Comparison of ENCODE assay signal across 20 mouse cellular contexts in the genomic region with DNA sequence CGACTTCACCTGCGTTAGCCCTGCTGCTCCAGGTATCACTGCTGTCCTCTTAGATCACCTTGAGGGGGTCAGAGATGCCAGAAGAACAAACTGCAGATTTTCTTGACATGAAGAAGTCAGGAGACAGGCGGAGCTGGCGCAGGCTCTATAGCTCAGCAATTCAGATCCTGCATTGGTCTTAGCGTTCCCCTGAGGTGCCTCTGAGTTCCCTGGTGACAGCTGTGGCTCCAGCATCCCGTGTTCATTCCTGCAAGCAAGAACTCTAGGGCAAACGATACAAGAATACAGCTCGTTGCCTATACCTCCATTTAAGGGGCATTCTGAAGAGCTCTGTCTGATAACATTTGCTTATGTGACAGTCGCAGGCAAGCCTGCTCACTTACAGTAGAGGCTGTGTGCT. TPM values are rescaled to one million over a fixed set of nuclear protein-coding genes. Genes with fewer than 3 reads are reported as not detected.
DNase-seq lines count a peak whose midpoint lies in the region; ATAC-seq and TF ChIP-seq lines count a peak whose summit lies in the region.
"Had no signal": no experiment of that assay in that cellular context is flagged by ENCODE, and none has a peak within 500 bp of the region (broad histone marks: within the 10 kb centered on the region; RNA-seq: fewer than 3 reads in every experiment).

No protein-coding gene starts in this region.

- no peak for TF ChIP-seq CTCF in layer of hippocampus, adult 2 months (conservative IDR thresholded peaks at IDR 0.05)

- peak overlapping the region; percentile 53; the same call in 1 of the 2 replicates for H3K27ac ChIP-seq in heart, embryonic 13.5 days (replicated peaks)
- peak overlapping the region; percentile 11; the same call in 1 of the 2 replicates for H3K27ac ChIP-seq in layer of hippocampus, adult 2 months
- H3K27ac ChIP-seq in limb, embryonic 14.5 days (replicated peaks; ENCODE audit: low read depth, low read length): no peak overlapping the region
- H3K27ac ChIP-seq: embryonic facial prominence, embryonic 15.5 days; forebrain, embryonic 10.5 days; heart, embryonic 15.5 days; hindbrain, embryonic 15.5 days had no signal

- peak overlapping the region; percentile 15; the same call in 1 of the 2 replicates for H3K4me2 ChIP-seq in heart, embryonic 13.5 days
- H3K4me2 ChIP-seq in limb, embryonic 14.5 days (replicated peaks; ENCODE audit: low read depth, low read length, severe bottlenecking): no peak overlapping the region
- H3K4me2 ChIP-seq: embryonic facial prominence, embryonic 15.5 days; heart, embryonic 15.5 days; hindbrain, embryonic 15.5 days had no signal

- H3K36me3 ChIP-seq in heart, embryonic 13.5 days: no peaks in the 10 kb centered on the region
- no peaks in the 10 kb centered on the region for H3K36me3 ChIP-seq in limb, embryonic 14.5 days (ENCODE audit: control insufficient read depth, insufficient read depth, low read length)
- H3K36me3 ChIP-seq: embryonic facial prominence, embryonic 15.5 days; forebrain, embryonic 10.5 days; heart, embryonic 15.5 days; hindbrain, embryonic 15.5 days had no signal

- no peak for TF ChIP-seq POLR2A in limb, embryonic 14.5 days (IDR thresholded peaks at IDR 0.05; ENCODE audit: borderline replicate concordance, extremely low read depth, insufficient read depth, insufficient read length)

- no peaks in the 10 kb centered on the region for H3K27me3 ChIP-seq in heart, embryonic 13.5 days (replicated peaks)
- H3K27me3 ChIP-seq in limb, embryonic 14.5 days (ENCODE audit: control insufficient read depth, insufficient read depth, low read length): no peaks in the 10 kb centered on the region
- H3K27me3 ChIP-seq: embryonic facial prominence, embryonic 15.5 days; heart, embryonic 15.5 days; hindbrain, embryonic 15.5 days had no signal

- 55% methylated on average over 9 of the region's 9 CpGs for WGBS in heart, embryonic 13.5 days
- WGBS in limb, embryonic 14.5 days: 92% methylated on average over 9 of the region's 9 CpGs

- peaks cover 23% of the 10 kb centered on the region for H3K4me1 ChIP-seq in heart, embryonic 13.5 days
- no peaks in the 10 kb centered on the region for H3K4me1 ChIP-seq in limb, embryonic 14.5 days (ENCODE audit: control insufficient read depth, insufficient read depth, low read length)
- H3K4me1 ChIP-seq: embryonic facial prominence, embryonic 15.5 days; forebrain, embryonic 10.5 days; hindbrain, embryonic 15.5 days had no signal

- peak; percentile 42 for ATAC-seq in frontal cortex, adult (ENCODE audit: low TSS enrichment)
- ATAC-seq in heart, embryonic 13.5 days (ENCODE audit: extremely low read depth, insufficient number of reproducible peaks, low FRiP score, low TSS enrichment): no peak
- ATAC-seq in limb, embryonic 14.5 days (ENCODE audit: low FRiP score, low read depth): 0 out of 2 replicates have a peak, but pooled peaks have one; percentile 37
- ATAC-seq: forebrain, embryonic 14.5 days; intestine, embryonic 16.5 days had no signal

- H3K9ac ChIP-seq in heart, embryonic 13.5 days: no peak overlapping the region
- no peak overlapping the region for H3K9ac ChIP-seq in limb, embryonic 14.5 days (ENCODE audit: low read depth, low read length, severe bottlenecking)
- H3K9ac ChIP-seq: embryonic facial prominence, embryonic 15.5 days; heart, embryonic 15.5 days; hindbrain, embryonic 15.5 days had no signal

- H3K9me3 ChIP-seq in heart, embryonic 13.5 days: no peaks in the 10 kb centered on the region
- no peaks in the 10 kb centered on the region for H3K9me3 ChIP-seq in limb, embryonic 14.5 days (ENCODE audit: control insufficient read depth, low read length)
- H3K9me3 ChIP-seq: embryonic facial prominence, embryonic 15.5 days; forebrain, embryonic 10.5 days; heart, embryonic 15.5 days; hindbrain, embryonic 15.5 days had no signal

- DNase-seq in frontal cortex, postnatal 14 days (ENCODE audit: low spot score in 2 of 2): no peak
- no peak for DNase-seq in heart, adult 11 months
- no peak for DNase-seq in layer of hippocampus, adult 2 months (ENCODE audit: low spot score in 2 of 2)
- no peak for DNase-seq in layer of hippocampus, adult 11-12 months (ENCODE audit: low spot score)
- no peak for DNase-seq in limb, embryonic 14.5 days (ENCODE audit: low spot score)
- DNase-seq: adrenal gland, postnatal 14 days; cerebellum, adult 18-20 months; cerebellum, adult 9-11 months; cerebellum, postnatal 36 days; gastrocnemius, postnatal 10 days; kidney, adult 2 months had no signal

- H3K4me3 ChIP-seq in heart, embryonic 13.5 days: no peak overlapping the region
- H3K4me3 ChIP-seq in layer of hippocampus, adult 2 months: no peak overlapping the region
- no peak overlapping the region for H3K4me3 ChIP-seq in limb, embryonic 14.5 days (replicated peaks; ENCODE audit: low read length)
- H3K4me3 ChIP-seq: embryonic facial prominence, embryonic 15.5 days; erythroblast, embryonic 14.5 days; forebrain, embryonic 10.5 days; heart, embryonic 15.5 days; hindbrain, embryonic 15.5 days had no signal

RNA-seq across cellular contexts. Expression of a gene that starts 29.5 kb away (rescaled TPM):
- 293 and 324 TPM in 2 replicates for polyA plus RNA-seq in heart, embryonic 13.5 days (2015; fragmentation: Nextera tagmentation; extraction: Ambion mirVana)
- 1,000 to 10,000 TPM; 1,930 to 2,057 TPM for total RNA-seq in layer of hippocampus, adult 2 months (2021)
- 11.0 and 12.7 TPM in 2 replicates for polyA plus RNA-seq in limb, embryonic 14.5 days (2012; rRNA removed)
- polyA plus RNA-seq in limb, embryonic 14.5 days (2014; fragmentation: Nextera tagmentation; extraction: Ambion mirVana): 11.2 and 11.3 TPM in 2 replicates
- polyA plus RNA-seq: erythroblast, embryonic 14.5 days had no signal

Comparison
In these comparisons a context has a peak if more than half of its experiments do, and no peak if none do; other contexts are left out.
1. RNA of a gene that starts 29.5 kb away (polyA plus RNA-seq): 293 to 324 TPM in heart, embryonic 13.5 days; 11.0 to 12.7 TPM in limb, embryonic 14.5 days; every median in the first group is over 10 times any median in the second.